10 mouse cellular contexts compared by ENCODE assay signal in genomic region chr16:7282257-7282656, GRCm38 (mm10).
DNase-seq lines count a peak whose midpoint lies in the region; ATAC-seq lines count a peak whose summit lies in the region.
"Had no signal": no experiment of that assay in that cellular context is flagged by ENCODE, and none has a peak within 500 bp of the region (broad histone marks: within the 10 kb centered on the region; RNA-seq: fewer than 3 reads in every experiment).

No protein-coding gene starts in this region.

- no peaks in the 10 kb centered on the region for H3K9me3 ChIP-seq in kidney, embryonic 14.5 days (ENCODE audit: control insufficient read depth, low read length)
- H3K9me3 ChIP-seq: lung, embryonic 15.5 days had no signal

- H3K4me1 ChIP-seq in kidney, embryonic 14.5 days (ENCODE audit: control insufficient read depth, insufficient read depth, low read length): no peaks in the 10 kb centered on the region
- H3K4me1 ChIP-seq: lung, embryonic 15.5 days had no signal

- no peak overlapping the region for H3K4me3 ChIP-seq in kidney, embryonic 14.5 days (ENCODE audit: low read length)
- H3K4me3 ChIP-seq: lung, embryonic 15.5 days had no signal

- no peak for ATAC-seq in kidney, embryonic 14.5 days (ENCODE audit: low FRiP score, low TSS enrichment)

- peak; percentile 44 for DNase-seq in heart, adult 8-10 months (ENCODE audit: low spot score)
- DNase-seq in heart, adult 11 months: no peak
- DNase-seq in cerebellum, adult 18-20 months: peak; percentile 77 to 79
- DNase-seq in gastrocnemius, postnatal 10 days: peak; percentile 21
- DNase-seq in left cerebral cortex, postnatal 4 days: peak; percentile 4
- no peak for DNase-seq in retina, embryonic 14.5 days (ENCODE audit: low spot score)
- no peak for DNase-seq in thymus, postnatal 14 days
- DNase-seq: kidney, adult 8-10 months had no signal

- H3K9ac ChIP-seq in kidney, embryonic 14.5 days (ENCODE audit: low read depth, low read length): no peak overlapping the region
- H3K9ac ChIP-seq: lung, embryonic 15.5 days had no signal

- intact Hi-C loops in left cerebral cortex, postnatal 4 days (cut with DNase I): loop anchor here (10.0 kb wide), 1 partner anchor 237 kb away; no protein-coding TSS in a partner anchor

- no peak overlapping the region for H3K4me2 ChIP-seq in kidney, embryonic 14.5 days (replicated peaks; ENCODE audit: low read depth, low read length)
- H3K4me2 ChIP-seq: lung, embryonic 15.5 days had no signal

- 91% methylated on average over 7 of the region's 7 CpGs for WGBS in kidney, embryonic 14.5 days

- H3K27me3 ChIP-seq in kidney, embryonic 14.5 days (ENCODE audit: control insufficient read depth, insufficient read depth, low read length): no peaks in the 10 kb centered on the region
- H3K27me3 ChIP-seq: lung, embryonic 15.5 days had no signal

- H3K27ac ChIP-seq in kidney, embryonic 14.5 days (ENCODE audit: low read depth, low read length): no peak overlapping the region
- H3K27ac ChIP-seq: lung, embryonic 15.5 days had no signal

- H3K36me3 ChIP-seq in kidney, embryonic 14.5 days (ENCODE audit: control insufficient read depth, insufficient read depth, low read length): no peaks in the 10 kb centered on the region
- H3K36me3 ChIP-seq: lung, embryonic 15.5 days had no signal

Comparison
In these comparisons a context has a peak if more than half of its experiments do, and no peak if none do; other contexts are left out.
1. DNase-seq: peak in heart, adult 8-10 months (single experiment), cerebellum, adult 18-20 months (2 of 2), gastrocnemius, postnatal 10 days (single experiment) and left cerebral cortex, postnatal 4 days (single experiment); none in heart, adult 11 months (single experiment), retina, embryonic 14.5 days (single experiment) and thymus, postnatal 14 days (single experiment).